Mouse (Mus musculus) CD4-positive naive resting alpha-beta T cell, adult 76 days (primary cell): ENCODE data around the gene Imp3. TPM values are rescaled to one million over a fixed set of nuclear protein-coding genes. Genes with fewer than 3 reads are reported as not detected.

ENCODE experiments used
- total RNA-seq: library from RNA; stranded (reverse); gene quantifications from one replicate; pipeline ENCODE4 v1.2.4, GENCODE M21; 2023

Gene Imp3
- total RNA-seq = 87.0 TPM

GRCm38 (mm10) chr9:56937223-56938160 is at the start of gene Imp3:
Gene Imp3, plus strand, starts transcription at chr9:56937475.

DNA sequence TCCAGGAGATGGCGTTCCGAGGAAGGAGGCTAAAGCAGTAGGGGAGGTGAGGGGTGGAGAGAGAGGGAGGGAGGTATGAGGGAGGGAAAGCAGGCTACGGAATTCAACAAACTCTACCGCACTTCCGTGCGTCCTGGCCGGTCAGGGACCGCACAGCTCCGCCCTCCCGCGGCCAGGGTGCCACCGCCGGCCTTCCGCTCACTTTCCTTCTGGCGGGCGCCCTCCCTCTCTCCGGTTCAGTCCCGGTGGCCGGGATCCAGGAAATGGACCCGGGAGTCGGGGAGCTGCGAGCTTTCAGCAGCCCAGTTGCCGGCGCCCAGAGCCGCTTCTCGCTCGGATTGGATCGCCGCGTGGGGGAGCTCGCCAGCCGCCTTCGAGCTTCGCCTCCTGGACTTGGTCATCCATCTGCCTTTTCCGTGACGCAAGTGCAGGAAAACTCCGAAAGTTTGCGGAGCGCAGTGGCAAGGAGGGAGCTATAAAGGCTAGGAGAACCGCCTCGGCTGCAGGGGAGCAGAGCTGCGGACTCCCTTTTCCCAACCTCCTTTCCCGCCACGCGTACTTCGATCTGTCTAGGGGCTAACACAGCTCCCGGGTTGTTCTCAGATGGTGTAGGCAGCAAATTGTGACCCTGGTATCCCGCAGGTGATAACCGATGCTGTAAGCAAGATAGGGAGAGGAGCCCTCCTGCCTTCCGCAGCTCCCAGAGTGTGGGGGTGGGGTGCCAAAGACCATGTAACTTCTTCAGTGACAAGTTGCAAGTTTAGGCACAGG is 9.0 kb upstream of the Imp3 start, which contains the start of gene Snx33:
TSS of gene Snx33 (minus strand) at position 331 of the 771 bp plus-strand sequence.

GRCm38 (mm10) chr9:56950414-56951400 is 13.4 kb downstream of the Imp3 start, which contains the start of gene Snupn:
Gene Snupn, plus strand, starts transcription at chr9:56950878.

Other genes with a start within 250 kb of the Imp3 start
- gene Lingo1, start 141.0 kb upstream of the Imp3 start, total RNA-seq = not detected
- not detected for gene Odf3l1, start 72.8 kb upstream of the Imp3 start, total RNA-seq
- not detected for gene Cspg4, start 72.4 kb upstream of the Imp3 start, total RNA-seq
- gene Snx33, start 9.1 kb upstream of the Imp3 start, total RNA-seq = 13.7 TPM
- 5.9 TPM for gene Snupn, start 13.4 kb downstream of the Imp3 start, total RNA-seq
- gene Ptpn9, start 57.4 kb downstream of the Imp3 start, total RNA-seq = 14.2 TPM
- 96.6 TPM for gene Sin3a, start 134.6 kb downstream of the Imp3 start, total RNA-seq
- gene Man2c1, start 193.2 kb downstream of the Imp3 start, total RNA-seq = 189 TPM
- gene Neil1, start 210.8 kb downstream of the Imp3 start, total RNA-seq = 53.8 TPM
- gene Commd4, start 220.9 kb downstream of the Imp3 start, total RNA-seq = 87.9 TPM